Mouse (Mus musculus): ENCODE measurements at regions not wholly inside any gene's neighbourhood (a gene's known extent, or its start where the extent isn't known, plus 50 kb on each side); places are given as distances from the start of the nearest gene placed in this dataset.
A peak's percentile ranks its signal among the peaks of the same experiment; 100 is the strongest.

DNA sequence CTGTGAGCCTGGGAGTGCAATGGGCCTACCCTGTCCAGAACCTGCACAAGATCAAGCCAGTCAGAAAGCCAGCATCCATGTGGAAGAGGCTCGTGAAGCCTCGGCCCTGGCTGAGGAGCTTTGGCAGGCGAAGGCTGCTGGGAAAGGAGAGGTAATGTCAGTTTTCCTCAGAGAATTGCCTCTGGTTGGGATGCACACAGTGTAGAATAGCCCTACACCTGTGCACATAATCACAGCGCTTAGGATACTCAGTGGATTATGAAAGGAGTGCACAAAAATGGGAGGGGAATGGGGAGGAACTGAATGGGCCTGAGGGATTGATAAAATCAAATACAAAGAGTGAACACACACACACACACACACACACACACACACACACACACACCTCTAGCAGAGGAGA, 319.9 kb upstream of the Sphkap start:
- ATAC-seq (ENCODE audit: low FRiP score) (no peak; the same call in 1 of the 2 replicates), DNase-seq (ENCODE audit: low spot score) (no peak)
- Histone ChIP-seq H3K9ac (ENCODE audit: low read depth, low read length) (no peak overlapping the region), H3K27ac (ENCODE audit: low read depth, low read length) (no peak overlapping the region), H3K27me3 (ENCODE audit: control insufficient read depth, insufficient read depth, low read length) (no peaks in the 10 kb centered on the region), H3K9me3 (ENCODE audit: control insufficient read depth, low read length) (no peaks in the 10 kb centered on the region), H3K4me1 (replicated peaks; ENCODE audit: control insufficient read depth, insufficient read depth, low read length) (no peaks in the 10 kb centered on the region), H3K36me3 (ENCODE audit: control insufficient read depth, insufficient read depth, low read length) (no peaks in the 10 kb centered on the region), H3K4me3 (ENCODE audit: low read depth, low read length) (no peak overlapping the region), H3K4me2 (replicated peaks; ENCODE audit: low read depth, low read length) (no peak overlapping the region)
- WGBS = 93% methylated on average over 4 of the region's 4 CpGs

DNA sequence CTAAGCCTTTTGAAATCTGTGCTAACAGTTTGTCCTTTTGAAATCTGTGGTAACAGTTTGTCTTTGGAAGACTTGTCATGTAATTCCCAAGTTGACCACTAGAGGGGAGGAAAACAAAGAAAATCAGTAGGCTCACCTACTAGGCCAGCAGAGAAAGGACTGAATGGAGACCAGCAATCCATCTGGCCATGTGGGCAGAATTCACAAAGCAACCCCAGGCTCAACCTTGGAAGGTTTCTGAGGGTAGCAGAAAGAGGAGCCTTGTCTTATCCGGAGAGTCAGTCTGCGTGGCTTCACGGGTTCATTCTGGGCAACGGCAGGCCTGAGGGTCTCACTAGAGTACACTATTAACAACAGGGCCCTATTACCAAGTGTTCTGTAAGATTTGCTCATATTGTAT, 319.2 kb upstream of the Sphkap start:
- Histone ChIP-seq H3K9me3 (ENCODE audit: control insufficient read depth, low read length) (no peaks in the 10 kb centered on the region), H3K4me3 (ENCODE audit: low read depth, low read length) (no peak overlapping the region), H3K27ac (ENCODE audit: low read depth, low read length) (no peak overlapping the region), H3K4me1 (replicated peaks; ENCODE audit: control insufficient read depth, insufficient read depth, low read length) (no peaks in the 10 kb centered on the region), H3K27me3 (ENCODE audit: control insufficient read depth, insufficient read depth, low read length) (no peaks in the 10 kb centered on the region), H3K36me3 (ENCODE audit: control insufficient read depth, insufficient read depth, low read length) (no peaks in the 10 kb centered on the region), H3K4me2 (replicated peaks; ENCODE audit: low read depth, low read length) (no peak overlapping the region), H3K9ac (ENCODE audit: low read depth, low read length) (no peak overlapping the region)
- ATAC-seq (ENCODE audit: low FRiP score) (peak; percentile 54; the same call in 1 of the 2 replicates), DNase-seq (ENCODE audit: low spot score) (peak; percentile 79)
- 84% methylated on average over 4 of the region's 4 CpGs for WGBS

DNA sequence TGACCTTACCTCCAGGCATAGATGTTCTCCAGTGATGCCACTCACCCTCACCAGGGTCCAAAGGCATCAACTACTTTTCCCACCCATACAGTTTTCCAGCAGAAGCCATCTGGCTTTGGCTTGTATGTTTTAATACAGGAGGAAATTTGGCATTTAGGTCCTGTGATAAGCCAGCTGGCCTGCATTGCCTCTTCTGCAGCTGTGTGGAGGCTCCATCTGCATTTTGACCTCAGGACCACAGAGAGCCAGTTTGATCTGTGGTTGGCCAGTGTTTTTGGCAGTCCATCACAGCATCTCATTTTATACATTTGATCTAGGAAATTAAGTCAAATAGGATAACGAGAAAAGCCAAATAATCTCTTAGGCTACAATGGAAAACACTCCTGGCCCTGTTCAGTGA, 315.1 kb upstream of the Sphkap start:
- Histone ChIP-seq H3K27me3 (ENCODE audit: control insufficient read depth, insufficient read depth, low read length) (no peaks in the 10 kb centered on the region), H3K36me3 (ENCODE audit: control insufficient read depth, insufficient read depth, low read length) (no peaks in the 10 kb centered on the region), H3K27ac (ENCODE audit: low read depth, low read length) (no peak overlapping the region), H3K9me3 (ENCODE audit: control insufficient read depth, low read length) (no peaks in the 10 kb centered on the region), H3K4me2 (replicated peaks; ENCODE audit: low read depth, low read length) (no peak overlapping the region), H3K4me1 (replicated peaks; ENCODE audit: control insufficient read depth, insufficient read depth, low read length) (no peaks in the 10 kb centered on the region), H3K9ac (ENCODE audit: low read depth, low read length) (no peak overlapping the region), H3K4me3 (ENCODE audit: low read depth, low read length) (no peak overlapping the region)
- DNase-seq (ENCODE audit: low spot score) (no peak), ATAC-seq (ENCODE audit: low FRiP score) (no peak)
- 92% methylated on average over 1 of the region's 1 CpGs for WGBS

DNA sequence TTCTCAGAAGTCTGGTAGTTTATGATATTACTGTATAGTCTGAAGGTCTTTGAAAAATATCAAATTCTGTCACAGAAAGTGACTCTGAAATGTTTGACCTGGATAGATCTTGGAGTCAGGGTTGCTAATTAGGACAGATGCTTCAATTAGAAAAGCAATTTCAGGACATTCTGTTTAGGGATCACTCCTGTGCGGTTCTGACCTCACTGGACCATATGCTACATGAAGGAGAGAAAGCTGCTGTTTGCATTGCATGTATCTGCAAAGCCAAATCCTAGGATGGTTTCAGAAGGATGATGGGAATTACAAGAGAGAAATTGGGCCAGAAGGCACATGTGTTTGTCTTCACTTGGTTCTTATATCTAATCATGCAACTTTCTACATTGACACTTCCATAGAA, 312.2 kb upstream of the Sphkap start:
- DNase-seq (ENCODE audit: low spot score) = no peak
- ATAC-seq (ENCODE audit: low FRiP score) = no peak
- H3K36me3 ChIP-seq (ENCODE audit: control insufficient read depth, insufficient read depth, low read length) = no peaks in the 10 kb centered on the region
- H3K27me3 ChIP-seq (ENCODE audit: control insufficient read depth, insufficient read depth, low read length) = no peaks in the 10 kb centered on the region
- WGBS = 83% methylated on average over 1 of the region's 1 CpGs
- H3K4me2 ChIP-seq (replicated peaks; ENCODE audit: low read depth, low read length) = no peak overlapping the region
- H3K4me1 ChIP-seq (replicated peaks; ENCODE audit: control insufficient read depth, insufficient read depth, low read length) = no peaks in the 10 kb centered on the region
- no peaks in the 10 kb centered on the region for H3K9me3 ChIP-seq (ENCODE audit: control insufficient read depth, low read length)
- no peak overlapping the region for H3K27ac ChIP-seq (ENCODE audit: low read depth, low read length)
- no peak overlapping the region for H3K4me3 ChIP-seq (ENCODE audit: low read depth, low read length)
- H3K9ac ChIP-seq (ENCODE audit: low read depth, low read length) = no peak overlapping the region

DNA sequence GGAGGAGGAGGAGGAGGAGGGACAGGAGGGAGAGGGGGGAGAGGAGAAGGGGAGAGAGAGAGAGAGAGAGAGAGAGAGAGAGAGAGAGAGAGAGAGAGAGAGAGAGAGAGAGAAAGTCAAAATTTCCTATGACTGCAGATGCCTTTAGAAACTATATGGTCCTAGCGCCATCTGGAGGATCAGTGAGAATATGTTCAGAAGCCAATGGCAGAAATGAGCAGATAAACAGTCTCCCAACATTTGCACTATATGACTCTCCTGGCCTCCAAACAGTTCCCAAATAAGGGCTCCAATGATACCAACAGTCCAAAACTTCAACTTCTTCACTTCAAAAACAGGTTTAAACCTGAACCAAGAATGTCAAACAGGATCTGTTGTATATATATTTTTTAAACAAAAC, 309.1 kb upstream of the Sphkap start:
- H3K27me3 ChIP-seq (ENCODE audit: control insufficient read depth, insufficient read depth, low read length) = no peaks in the 10 kb centered on the region
- H3K27ac ChIP-seq (ENCODE audit: low read depth, low read length) = no peak overlapping the region
- no peaks in the 10 kb centered on the region for H3K36me3 ChIP-seq (ENCODE audit: control insufficient read depth, insufficient read depth, low read length)
- WGBS = 0% methylated on average over 1 of the region's 1 CpGs
- peak; percentile 64 for DNase-seq (ENCODE audit: low spot score)
- no peak overlapping the region for H3K9ac ChIP-seq (ENCODE audit: low read depth, low read length)
- H3K4me3 ChIP-seq (ENCODE audit: low read depth, low read length) = no peak overlapping the region
- no peak overlapping the region for H3K4me2 ChIP-seq (replicated peaks; ENCODE audit: low read depth, low read length)
- no peaks in the 10 kb centered on the region for H3K4me1 ChIP-seq (replicated peaks; ENCODE audit: control insufficient read depth, insufficient read depth, low read length)
- no peaks in the 10 kb centered on the region for H3K9me3 ChIP-seq (ENCODE audit: control insufficient read depth, low read length)
- ATAC-seq (ENCODE audit: low FRiP score) = no peak

DNA sequence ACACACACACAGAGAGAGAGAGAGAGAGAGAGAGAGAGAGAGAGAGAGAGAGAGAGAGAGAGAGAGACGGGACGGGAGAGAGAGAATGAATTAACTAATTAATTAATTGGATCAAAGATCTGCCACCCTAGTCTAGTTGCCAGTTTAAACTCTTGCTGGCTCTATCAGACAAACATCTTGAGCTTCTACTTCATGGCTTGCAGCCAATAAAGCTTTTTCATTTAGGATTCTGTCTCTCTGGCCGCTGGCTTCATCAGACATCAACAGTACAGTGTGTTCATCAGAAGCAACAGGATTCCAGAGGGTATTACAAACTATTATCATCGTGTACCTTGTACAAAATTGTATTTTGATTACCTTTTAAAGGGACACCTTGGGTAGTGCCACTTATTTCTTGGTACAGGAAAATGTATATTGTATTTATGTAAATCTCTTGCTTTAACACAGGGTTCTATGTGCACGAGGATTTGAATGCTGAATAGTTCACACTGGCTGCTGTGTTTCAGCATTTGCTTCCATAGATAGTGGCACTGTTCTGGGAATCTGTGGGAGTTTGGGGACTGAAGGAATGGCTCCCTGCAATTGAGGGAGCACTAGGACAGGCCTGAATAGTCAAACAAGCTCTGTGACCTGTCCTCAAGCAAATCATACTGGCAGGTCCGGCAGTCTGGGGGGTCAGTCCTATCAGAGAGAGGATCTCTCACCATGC, 293.9 kb upstream of the Sphkap start:
- ATAC-seq (ENCODE audit: low FRiP score) (no peak), DNase-seq (ENCODE audit: low spot score) (no peak)
- no peak overlapping the region for H3K9ac ChIP-seq (ENCODE audit: low read depth, low read length)
- H3K36me3 ChIP-seq (ENCODE audit: control insufficient read depth, insufficient read depth, low read length) = no peaks in the 10 kb centered on the region
- WGBS = 92% methylated on average over 6 of the region's 6 CpGs
- H3K4me3 ChIP-seq (ENCODE audit: low read depth, low read length) = no peak overlapping the region
- H3K9me3 ChIP-seq (ENCODE audit: control insufficient read depth, low read length) = no peaks in the 10 kb centered on the region
- no peaks in the 10 kb centered on the region for H3K27me3 ChIP-seq (ENCODE audit: control insufficient read depth, insufficient read depth, low read length)
- H3K27ac ChIP-seq (ENCODE audit: low read depth, low read length) = no peak overlapping the region
- H3K4me2 ChIP-seq (replicated peaks; ENCODE audit: low read depth, low read length) = no peak overlapping the region
- H3K4me1 ChIP-seq (replicated peaks; ENCODE audit: control insufficient read depth, insufficient read depth, low read length) = no peaks in the 10 kb centered on the region

DNA sequence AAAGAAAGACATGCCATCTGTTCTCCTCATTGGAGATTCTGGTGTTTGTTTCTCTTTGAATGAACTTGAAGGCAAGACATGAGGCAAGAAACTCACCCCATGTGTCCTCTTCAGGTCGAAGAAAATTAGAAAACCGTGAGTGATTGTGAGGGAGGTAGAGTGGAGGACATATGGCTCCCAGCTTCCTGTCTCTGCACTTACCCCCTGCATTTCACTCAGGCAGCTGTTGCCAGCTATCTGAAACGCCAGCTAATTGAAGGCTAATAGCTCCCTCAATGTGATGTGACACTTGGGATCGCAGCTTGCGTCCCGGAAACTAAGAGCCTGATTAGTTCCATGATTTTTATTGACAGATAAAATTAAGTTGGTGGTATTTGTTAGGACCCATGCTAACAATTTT, 289.4 kb upstream of the Sphkap start:
- 48% methylated on average over 6 of the region's 6 CpGs for WGBS
- no peaks in the 10 kb centered on the region for H3K27me3 ChIP-seq (ENCODE audit: control insufficient read depth, insufficient read depth, low read length)
- 0 out of 2 replicates have a peak, but pooled peaks have one; percentile 30 for ATAC-seq (ENCODE audit: low FRiP score)
- H3K9ac ChIP-seq (ENCODE audit: low read depth, low read length) = no peak overlapping the region
- H3K36me3 ChIP-seq (ENCODE audit: control insufficient read depth, insufficient read depth, low read length) = no peaks in the 10 kb centered on the region
- no peaks in the 10 kb centered on the region for H3K9me3 ChIP-seq (ENCODE audit: control insufficient read depth, low read length)
- H3K27ac ChIP-seq (ENCODE audit: low read depth, low read length) = no peak overlapping the region
- H3K4me1 ChIP-seq (replicated peaks; ENCODE audit: control insufficient read depth, insufficient read depth, low read length) = no peaks in the 10 kb centered on the region
- DNase-seq (ENCODE audit: low spot score) = peak; percentile 20
- no peak overlapping the region for H3K4me3 ChIP-seq (ENCODE audit: low read depth, low read length)
- H3K4me2 ChIP-seq (replicated peaks; ENCODE audit: low read depth, low read length) = no peak overlapping the region

DNA sequence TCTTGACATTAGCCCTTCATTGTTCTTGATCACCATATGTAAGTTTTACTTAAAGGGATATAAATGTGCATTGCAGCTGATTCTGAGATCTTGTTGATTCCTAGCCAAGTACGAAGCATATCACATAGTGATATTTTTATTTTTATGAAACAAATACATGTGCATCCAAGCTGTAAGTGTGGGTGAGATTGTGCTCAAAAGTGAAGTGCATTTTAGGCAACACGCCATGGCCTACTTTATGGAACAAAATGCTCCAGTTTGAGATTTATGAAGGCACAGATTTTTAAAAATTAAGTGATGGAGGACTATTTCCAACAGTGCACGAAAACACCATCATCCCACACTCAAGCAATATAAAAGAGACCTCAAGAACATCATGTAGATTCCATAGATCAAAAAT, 277.2 kb upstream of the Sphkap start:
- no peak overlapping the region for H3K27ac ChIP-seq (ENCODE audit: low read depth, low read length)
- ATAC-seq (ENCODE audit: low FRiP score) (no peak), DNase-seq (ENCODE audit: low spot score) (no peak)
- H3K36me3 ChIP-seq (ENCODE audit: control insufficient read depth, insufficient read depth, low read length) = no peaks in the 10 kb centered on the region
- no peaks in the 10 kb centered on the region for H3K4me1 ChIP-seq (replicated peaks; ENCODE audit: control insufficient read depth, insufficient read depth, low read length)
- no peak overlapping the region for H3K4me2 ChIP-seq (replicated peaks; ENCODE audit: low read depth, low read length)
- no peaks in the 10 kb centered on the region for H3K9me3 ChIP-seq (ENCODE audit: control insufficient read depth, low read length)
- H3K4me3 ChIP-seq (ENCODE audit: low read depth, low read length) = no peak overlapping the region
- 84% methylated on average over 3 of the region's 3 CpGs for WGBS
- no peak overlapping the region for H3K9ac ChIP-seq (ENCODE audit: low read depth, low read length)
- H3K27me3 ChIP-seq (ENCODE audit: control insufficient read depth, insufficient read depth, low read length) = no peaks in the 10 kb centered on the region

DNA sequence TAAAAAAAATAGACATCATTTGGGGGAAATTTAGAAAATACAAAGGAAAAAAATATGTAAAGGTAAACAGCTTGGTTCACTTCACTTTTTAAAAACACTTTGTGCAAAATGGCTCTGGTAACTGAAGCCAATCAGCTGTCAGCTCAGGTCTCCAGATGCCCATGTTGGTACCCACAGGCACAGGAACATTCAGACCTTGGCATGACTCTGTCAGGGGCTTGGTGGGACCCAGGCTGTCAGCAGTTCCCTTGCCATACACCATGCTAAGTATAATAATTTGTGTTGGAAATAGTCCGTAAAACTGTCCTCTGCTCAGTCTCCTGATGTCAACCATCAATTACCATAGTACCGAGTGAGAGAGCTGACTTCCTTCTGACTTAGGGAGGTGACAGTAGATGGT, 257.3 kb upstream of the Sphkap start:
- Histone ChIP-seq H3K9me3 (ENCODE audit: control insufficient read depth, low read length) (no peaks in the 10 kb centered on the region), H3K4me1 (replicated peaks; ENCODE audit: control insufficient read depth, insufficient read depth, low read length) (no peaks in the 10 kb centered on the region), H3K27ac (ENCODE audit: low read depth, low read length) (no peak overlapping the region), H3K27me3 (ENCODE audit: control insufficient read depth, insufficient read depth, low read length) (no peaks in the 10 kb centered on the region), H3K4me3 (ENCODE audit: low read depth, low read length) (no peak overlapping the region), H3K36me3 (ENCODE audit: control insufficient read depth, insufficient read depth, low read length) (no peaks in the 10 kb centered on the region), H3K4me2 (replicated peaks; ENCODE audit: low read depth, low read length) (no peak overlapping the region), H3K9ac (ENCODE audit: low read depth, low read length) (no peak overlapping the region)
- DNase-seq (ENCODE audit: low spot score) (no peak), ATAC-seq (ENCODE audit: low FRiP score) (no peak)
- WGBS = 89% methylated on average over 2 of the region's 2 CpGs

Measured in hindbrain, embryonic 11.5 days (tissue).